Mouse (Mus musculus): ENCODE data around the gene Prdm2.

- TF ChIP-seq ZNF384 (IDR thresholded peaks at IDR 0.05; ENCODE audit: low read depth, low read length) (no peak), HCFC1 (IDR thresholded peaks at IDR 0.05; ENCODE audit: borderline replicate concordance, insufficient read depth, low read length) (no peak), MAFK (IDR thresholded peaks at IDR 0.05; ENCODE audit: insufficient read depth, low read depth, low read length) (no peak), CHD2 (IDR thresholded peaks at IDR 0.05; ENCODE audit: low read depth, low read length) (no peak)
These were observed 82.4 kb downstream of the Prdm2 start for GRCm38 (mm10) chr4:143130441-143130840.
